Mouse (Mus musculus): ENCODE measurements at regions not wholly inside any gene's neighbourhood (a gene's known extent, or its start where the extent isn't known, plus 50 kb on each side); places are given as distances from the start of the nearest gene placed in this dataset.

DNA sequence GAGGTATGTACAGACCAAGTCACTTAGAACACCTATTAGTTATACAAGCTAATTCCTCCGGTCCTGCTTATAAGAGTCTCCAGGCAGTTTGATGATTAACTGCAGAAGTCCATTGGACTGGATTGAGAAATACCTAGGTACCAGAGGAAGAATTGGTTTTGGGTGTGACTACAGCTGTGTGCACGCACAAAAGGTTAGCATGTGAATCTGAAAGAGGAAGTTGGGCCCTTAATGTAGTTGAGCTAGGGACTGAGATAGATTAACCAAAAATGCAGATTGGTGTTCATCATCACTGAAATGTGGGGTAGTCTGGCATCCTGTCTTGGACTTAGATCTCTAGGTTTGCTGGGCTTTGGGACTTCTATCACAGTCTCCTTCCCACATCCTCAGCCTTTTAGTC is 100.8 kb upstream of the Smarca2 start:
- Histone ChIP-seq H3K4me2 (ENCODE audit: low read length) (no peak overlapping the region), H3K9me3 (ENCODE audit: control insufficient read depth, low read length) (peaks cover 5% of the 10 kb centered on the region), H3K4me3 (replicated peaks; ENCODE audit: low read length) (no peak overlapping the region), H3K36me3 (ENCODE audit: control insufficient read depth, insufficient read depth) (no peaks in the 10 kb centered on the region), H3K27ac (ENCODE audit: low read length) (no peak overlapping the region), H3K4me1 (replicated peaks; ENCODE audit: control insufficient read depth, insufficient read depth, low read length) (peaks cover 12% of the 10 kb centered on the region), H3K9ac (replicated peaks; ENCODE audit: low read depth, low read length) (no peak overlapping the region), H3K27me3 (replicated peaks; ENCODE audit: control insufficient read depth, insufficient read depth, low read length) (no peaks in the 10 kb centered on the region)
- WGBS = 98% methylated on average over 2 of the region's 2 CpGs
- ATAC-seq = no peak

GRCm38 (mm10) chr19:26506802-26507201 is 98.0 kb upstream of the Smarca2 start:
- no peak overlapping the region for H3K27ac ChIP-seq (ENCODE audit: low read length)
- no peaks in the 10 kb centered on the region for H3K27me3 ChIP-seq (replicated peaks; ENCODE audit: control insufficient read depth, insufficient read depth, low read length)
- H3K4me3 ChIP-seq (replicated peaks; ENCODE audit: low read length) = no peak overlapping the region
- H3K4me2 ChIP-seq (ENCODE audit: low read length) = no peak overlapping the region
- H3K36me3 ChIP-seq (ENCODE audit: control insufficient read depth, insufficient read depth) = no peaks in the 10 kb centered on the region
- ATAC-seq = no peak
- WGBS = 72% methylated on average over 1 of the region's 1 CpGs
- H3K9ac ChIP-seq (replicated peaks; ENCODE audit: low read depth, low read length) = no peak overlapping the region
- H3K9me3 ChIP-seq (ENCODE audit: control insufficient read depth, low read length) = peaks cover 5% of the 10 kb centered on the region
- H3K4me1 ChIP-seq (replicated peaks; ENCODE audit: control insufficient read depth, insufficient read depth, low read length) = peaks cover 18% of the 10 kb centered on the region

- peak; percentile 45 for ATAC-seq
- peak overlapping the region; percentile 40 for H3K4me2 ChIP-seq (ENCODE audit: low read length)
Observed at GRCm38 (mm10) chr19:26507986-26508385, 96.9 kb upstream of the Smarca2 start.

GRCm38 (mm10) chr19:26508616-26509015 is 96.2 kb upstream of the Smarca2 start:
- peaks cover 18% of the 10 kb centered on the region for H3K4me1 ChIP-seq (replicated peaks; ENCODE audit: control insufficient read depth, insufficient read depth, low read length)
- peak overlapping the region; percentile 25; the same call in 1 of the 2 replicates for H3K27ac ChIP-seq (ENCODE audit: low read length)
- ATAC-seq = peak; percentile 77
- H3K9ac ChIP-seq (replicated peaks; ENCODE audit: low read depth, low read length) = peak overlapping the region; percentile 26; the same call in 1 of the 2 replicates
- peaks cover 5% of the 10 kb centered on the region for H3K9me3 ChIP-seq (ENCODE audit: control insufficient read depth, low read length)
- no peaks in the 10 kb centered on the region for H3K36me3 ChIP-seq (ENCODE audit: control insufficient read depth, insufficient read depth)
- peak overlapping the region; percentile 21 for H3K4me3 ChIP-seq (replicated peaks; ENCODE audit: low read length)
- peak overlapping the region; percentile 40 for H3K4me2 ChIP-seq (ENCODE audit: low read length)
- no peaks in the 10 kb centered on the region for H3K27me3 ChIP-seq (replicated peaks; ENCODE audit: control insufficient read depth, insufficient read depth, low read length)
- WGBS = 15% methylated on average over 7 of the region's 7 CpGs

More at GRCm38 (mm10) chr19:26507986-26508385, 96.9 kb upstream of the Smarca2 start:
- H3K27me3 ChIP-seq (replicated peaks; ENCODE audit: control insufficient read depth, insufficient read depth, low read length) = no peaks in the 10 kb centered on the region
- H3K36me3 ChIP-seq (ENCODE audit: control insufficient read depth, insufficient read depth) = no peaks in the 10 kb centered on the region
- 50% methylated on average over 11 of the region's 11 CpGs for WGBS
- H3K4me1 ChIP-seq (replicated peaks; ENCODE audit: control insufficient read depth, insufficient read depth, low read length) = peaks cover 18% of the 10 kb centered on the region
- H3K27ac ChIP-seq (ENCODE audit: low read length) = peak overlapping the region; percentile 35; the same call in 1 of the 2 replicates
- no peak overlapping the region for H3K9ac ChIP-seq (replicated peaks; ENCODE audit: low read depth, low read length)
- H3K4me3 ChIP-seq (replicated peaks; ENCODE audit: low read length) = no peak overlapping the region; the same call in 1 of the 2 replicates
- H3K9me3 ChIP-seq (ENCODE audit: control insufficient read depth, low read length) = peaks cover 5% of the 10 kb centered on the region

- H3K4me3 ChIP-seq (replicated peaks; ENCODE audit: low read length) = no peak overlapping the region
- peaks cover 5% of the 10 kb centered on the region for H3K9me3 ChIP-seq (ENCODE audit: control insufficient read depth, low read length)
- ATAC-seq = no peak; the same call in 1 of the 2 replicates
- H3K36me3 ChIP-seq (ENCODE audit: control insufficient read depth, insufficient read depth) = no peaks in the 10 kb centered on the region
- H3K9ac ChIP-seq (replicated peaks; ENCODE audit: low read depth, low read length) = no peak overlapping the region
- H3K27me3 ChIP-seq (replicated peaks; ENCODE audit: control insufficient read depth, insufficient read depth, low read length) = no peaks in the 10 kb centered on the region
- no peak overlapping the region for H3K4me2 ChIP-seq (ENCODE audit: low read length)
- H3K27ac ChIP-seq (ENCODE audit: low read length) = no peak overlapping the region; the same call in 1 of the 2 replicates
- H3K4me1 ChIP-seq (replicated peaks; ENCODE audit: control insufficient read depth, insufficient read depth, low read length) = peaks cover 18% of the 10 kb centered on the region
- 64% methylated on average over 2 of the region's 2 CpGs for WGBS
Observed at GRCm38 (mm10) chr19:26509240-26509639, 95.6 kb upstream of the Smarca2 start.

DNA sequence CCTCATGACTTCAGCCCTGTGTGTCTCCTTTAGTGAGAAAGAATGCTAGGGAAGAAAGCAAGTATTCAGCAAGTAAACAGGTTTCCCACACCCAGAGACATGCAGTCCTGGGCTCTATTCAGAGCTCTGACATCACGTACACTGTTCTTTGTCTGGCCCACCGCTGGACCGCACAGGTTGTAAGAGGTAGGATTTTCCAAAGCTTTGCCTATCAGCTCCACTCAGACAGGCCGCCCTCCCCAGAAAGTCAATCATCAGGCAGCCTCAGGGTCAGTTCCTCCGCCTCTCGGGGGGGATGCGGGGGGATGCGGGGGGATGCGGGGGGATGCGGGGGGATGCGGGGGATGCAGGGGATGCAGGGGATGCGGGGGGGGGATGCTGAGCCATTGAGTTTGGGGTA is 94.7 kb upstream of the Smarca2 start:
- H3K4me2 ChIP-seq (ENCODE audit: low read length) = no peak overlapping the region
- H3K9ac ChIP-seq (replicated peaks; ENCODE audit: low read depth, low read length) = no peak overlapping the region
- WGBS = 44% methylated on average over 10 of the region's 12 CpGs
- no peak for ATAC-seq
- peaks cover 18% of the 10 kb centered on the region for H3K4me1 ChIP-seq (replicated peaks; ENCODE audit: control insufficient read depth, insufficient read depth, low read length)
- H3K36me3 ChIP-seq (ENCODE audit: control insufficient read depth, insufficient read depth) = no peaks in the 10 kb centered on the region
- peaks cover 3% of the 10 kb centered on the region for H3K9me3 ChIP-seq (ENCODE audit: control insufficient read depth, low read length)
- no peaks in the 10 kb centered on the region for H3K27me3 ChIP-seq (replicated peaks; ENCODE audit: control insufficient read depth, insufficient read depth, low read length)
- H3K27ac ChIP-seq (ENCODE audit: low read length) = no peak overlapping the region
- no peak overlapping the region for H3K4me3 ChIP-seq (replicated peaks; ENCODE audit: low read length)

GRCm38 (mm10) chr19:26510887-26511286 is 94.0 kb upstream of the Smarca2 start:
- Histone ChIP-seq H3K4me3 (replicated peaks; ENCODE audit: low read length) (no peak overlapping the region), H3K36me3 (ENCODE audit: control insufficient read depth, insufficient read depth) (no peaks in the 10 kb centered on the region), H3K27ac (ENCODE audit: low read length) (no peak overlapping the region), H3K9me3 (ENCODE audit: control insufficient read depth, low read length) (no peaks in the 10 kb centered on the region), H3K4me2 (ENCODE audit: low read length) (no peak overlapping the region), H3K4me1 (replicated peaks; ENCODE audit: control insufficient read depth, insufficient read depth, low read length) (peaks cover 18% of the 10 kb centered on the region), H3K27me3 (replicated peaks; ENCODE audit: control insufficient read depth, insufficient read depth, low read length) (no peaks in the 10 kb centered on the region), H3K9ac (replicated peaks; ENCODE audit: low read depth, low read length) (no peak overlapping the region)
- ATAC-seq = no peak
- 88% methylated on average over 3 of the region's 3 CpGs for WGBS

GRCm38 (mm10) chr19:26511756-26512155 is 93.1 kb upstream of the Smarca2 start:
- no peak for ATAC-seq
- WGBS = 59% methylated on average over 6 of the region's 6 CpGs

DNA sequence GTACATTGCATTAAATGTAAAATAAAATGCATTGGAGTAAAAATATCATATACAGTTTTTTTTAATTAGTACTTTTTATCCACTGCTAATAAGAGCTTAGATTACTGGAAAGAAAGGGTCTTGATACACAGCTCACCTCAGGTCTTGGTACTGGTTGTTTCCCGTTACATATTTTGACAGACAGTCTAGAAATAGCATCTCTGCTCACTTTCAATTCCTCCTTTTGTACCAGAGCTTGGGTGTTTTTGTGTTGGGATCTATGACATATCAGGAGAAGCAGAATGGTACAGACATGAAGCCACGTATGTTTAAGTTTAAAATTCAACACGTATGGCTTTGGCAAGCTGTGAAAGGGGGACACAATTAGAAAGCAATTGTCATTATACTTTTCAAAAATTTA is 80.3 kb upstream of the Smarca2 start:
- H3K27ac ChIP-seq (ENCODE audit: low read length) = no peak overlapping the region
- no peak overlapping the region for H3K4me3 ChIP-seq (replicated peaks; ENCODE audit: low read length)
- no peak for ATAC-seq
- no peaks in the 10 kb centered on the region for H3K4me1 ChIP-seq (replicated peaks; ENCODE audit: control insufficient read depth, insufficient read depth, low read length)
- H3K9ac ChIP-seq (replicated peaks; ENCODE audit: low read depth, low read length) = no peak overlapping the region
- H3K4me2 ChIP-seq (ENCODE audit: low read length) = no peak overlapping the region
- no peaks in the 10 kb centered on the region for H3K9me3 ChIP-seq (ENCODE audit: control insufficient read depth, low read length)
- 77% methylated on average over 3 of the region's 3 CpGs for WGBS
- no peaks in the 10 kb centered on the region for H3K36me3 ChIP-seq (ENCODE audit: control insufficient read depth, insufficient read depth)
- H3K27me3 ChIP-seq (replicated peaks; ENCODE audit: control insufficient read depth, insufficient read depth, low read length) = no peaks in the 10 kb centered on the region

More at GRCm38 (mm10) chr19:26511756-26512155, 93.1 kb upstream of the Smarca2 start:
- H3K36me3 ChIP-seq (ENCODE audit: control insufficient read depth, insufficient read depth) = no peaks in the 10 kb centered on the region
- H3K4me3 ChIP-seq (replicated peaks; ENCODE audit: low read length) = no peak overlapping the region
- no peaks in the 10 kb centered on the region for H3K27me3 ChIP-seq (replicated peaks; ENCODE audit: control insufficient read depth, insufficient read depth, low read length)
- no peaks in the 10 kb centered on the region for H3K9me3 ChIP-seq (ENCODE audit: control insufficient read depth, low read length)
- H3K27ac ChIP-seq (ENCODE audit: low read length) = no peak overlapping the region
- H3K4me1 ChIP-seq (replicated peaks; ENCODE audit: control insufficient read depth, insufficient read depth, low read length) = peaks cover 18% of the 10 kb centered on the region
- no peak overlapping the region for H3K9ac ChIP-seq (replicated peaks; ENCODE audit: low read depth, low read length)
- H3K4me2 ChIP-seq (ENCODE audit: low read length) = no peak overlapping the region

DNA sequence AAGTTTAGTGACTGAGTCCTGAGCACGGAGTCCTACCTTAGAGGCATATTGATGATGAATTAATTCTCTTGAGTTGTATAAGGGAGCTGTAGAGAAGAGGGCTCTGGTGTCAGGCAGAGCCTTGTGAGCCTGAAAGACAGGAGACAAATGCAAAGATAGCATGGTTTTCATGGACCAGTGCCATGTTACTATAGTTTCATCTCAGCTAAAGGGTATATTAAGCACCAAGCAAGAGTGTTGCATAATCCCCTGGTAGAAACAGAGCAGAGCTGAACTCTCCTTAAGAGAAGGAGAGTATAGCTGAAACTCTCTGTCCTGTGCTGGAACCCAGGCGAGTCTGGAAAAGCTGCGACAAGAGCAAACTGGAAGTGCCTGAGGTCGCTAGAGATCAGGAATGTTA is 73.5 kb upstream of the Smarca2 start:
- no peaks in the 10 kb centered on the region for H3K36me3 ChIP-seq (ENCODE audit: control insufficient read depth, insufficient read depth)
- no peaks in the 10 kb centered on the region for H3K9me3 ChIP-seq (ENCODE audit: control insufficient read depth, low read length)
- H3K4me3 ChIP-seq (replicated peaks; ENCODE audit: low read length) = no peak overlapping the region
- ATAC-seq = no peak
- 89% methylated on average over 4 of the region's 4 CpGs for WGBS
- H3K4me2 ChIP-seq (ENCODE audit: low read length) = no peak overlapping the region
- no peak overlapping the region for H3K27ac ChIP-seq (ENCODE audit: low read length)
- H3K9ac ChIP-seq (replicated peaks; ENCODE audit: low read depth, low read length) = no peak overlapping the region
- H3K27me3 ChIP-seq (replicated peaks; ENCODE audit: control insufficient read depth, insufficient read depth, low read length) = no peaks in the 10 kb centered on the region
- peaks cover 10% of the 10 kb centered on the region for H3K4me1 ChIP-seq (replicated peaks; ENCODE audit: control insufficient read depth, insufficient read depth, low read length)
